Mouse (Mus musculus): ENCODE results near the gene Cisd2. TPM values are rescaled to one million over a fixed set of nuclear protein-coding genes. Genes with fewer than 3 reads are reported as not detected.

The Cisd2 gene
- polyA plus RNA-seq, 1 experiment from 2014 or later, result 61.9 TPM

DNA sequence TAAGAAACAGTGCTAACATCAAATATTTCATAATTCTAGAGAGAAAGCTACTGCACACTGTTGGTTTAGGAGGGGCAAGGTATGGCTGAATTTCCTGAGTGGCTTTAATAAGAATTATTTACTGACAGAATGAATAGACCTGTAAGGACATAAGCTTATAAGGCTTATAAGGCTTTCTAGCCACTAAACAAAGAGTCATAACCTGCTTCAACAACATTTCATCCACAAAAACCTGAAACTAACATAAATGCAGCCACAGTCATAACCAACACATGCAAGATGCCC lies 2.5 kb downstream of the Cisd2 start:
- Histone ChIP-seq H3K4me1 (ENCODE audit: control insufficient read depth, insufficient read depth, low read length) (peaks cover 8% of the 10 kb centered on the region), H3K4me3 (ENCODE audit: low read depth, low read length) (no peak overlapping the region), H3K9me3 (ENCODE audit: control insufficient read depth, low read depth, low read length) (no peaks in the 10 kb centered on the region), H3K27me3 (ENCODE audit: control insufficient read depth, insufficient read depth, low read length) (no peaks in the 10 kb centered on the region), H3K27ac (ENCODE audit: low read length) (no peak overlapping the region), H3K9ac (replicated peaks; ENCODE audit: low read depth, low read length) (no peak overlapping the region), H3K36me3 (ENCODE audit: control insufficient read depth, insufficient read depth, low read length) (no peaks in the 10 kb centered on the region; the same call in 1 of the 2 replicates), H3K4me2 (replicated peaks; ENCODE audit: low read depth, low read length) (no peak overlapping the region)
- ATAC-seq (ENCODE audit: insufficient number of reproducible peaks, insufficient read depth, low FRiP score, low read depth), result no peak

DNA sequence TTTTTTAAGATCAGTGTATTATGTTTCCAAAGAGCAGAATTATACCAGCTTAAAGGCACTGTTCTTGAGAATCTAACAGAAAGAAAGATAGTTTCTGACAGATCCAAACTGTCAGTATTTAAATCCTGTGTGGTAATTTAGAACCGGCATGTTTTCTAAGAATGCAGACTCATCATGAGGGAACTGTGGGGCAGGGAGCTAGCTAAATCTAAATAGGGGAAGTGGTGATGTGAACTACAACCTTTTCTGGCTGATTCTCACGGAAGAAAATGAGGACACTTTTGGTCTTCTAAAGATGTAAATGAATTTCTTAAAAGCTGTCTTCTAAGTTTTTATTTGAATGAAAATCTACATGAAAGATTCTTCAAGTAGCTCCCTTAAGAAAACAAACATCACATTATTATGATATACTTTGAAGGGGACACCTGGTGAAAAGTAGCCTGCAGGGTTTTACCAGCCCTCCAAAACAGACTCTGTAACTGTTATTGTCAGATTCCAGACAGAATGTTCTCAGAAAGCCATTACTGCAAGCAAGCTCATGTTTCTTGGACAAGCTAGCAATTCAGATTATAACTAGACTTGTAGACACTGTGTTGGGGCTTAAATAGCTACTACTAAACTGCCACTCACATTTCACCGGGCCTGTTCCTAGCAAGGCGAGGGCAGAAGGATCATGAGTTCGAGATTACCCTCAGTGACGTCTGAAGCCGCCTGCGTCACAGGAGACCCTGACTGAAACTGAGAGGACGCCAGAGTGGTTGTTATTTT lies 3.0 kb downstream of the Cisd2 start:
- H3K4me3 ChIP-seq (ENCODE audit: low read depth, low read length), result no peak overlapping the region
- no peak overlapping the region for H3K9ac ChIP-seq (replicated peaks; ENCODE audit: low read depth, low read length)
- no peaks in the 10 kb centered on the region for H3K27me3 ChIP-seq (ENCODE audit: control insufficient read depth, insufficient read depth, low read length)
- no peak for ATAC-seq (ENCODE audit: insufficient number of reproducible peaks, insufficient read depth, low FRiP score, low read depth)
- no peaks in the 10 kb centered on the region for H3K9me3 ChIP-seq (ENCODE audit: control insufficient read depth, low read depth, low read length)
- peaks cover 8% of the 10 kb centered on the region for H3K4me1 ChIP-seq (ENCODE audit: control insufficient read depth, insufficient read depth, low read length)
- no peak overlapping the region for H3K27ac ChIP-seq (ENCODE audit: low read length)
- H3K36me3 ChIP-seq (ENCODE audit: control insufficient read depth, insufficient read depth, low read length), result no peaks in the 10 kb centered on the region; the same call in 1 of the 2 replicates
- 86% methylated on average over 9 of the region's 9 CpGs for WGBS
- no peak overlapping the region for H3K4me2 ChIP-seq (replicated peaks; ENCODE audit: low read depth, low read length)

DNA sequence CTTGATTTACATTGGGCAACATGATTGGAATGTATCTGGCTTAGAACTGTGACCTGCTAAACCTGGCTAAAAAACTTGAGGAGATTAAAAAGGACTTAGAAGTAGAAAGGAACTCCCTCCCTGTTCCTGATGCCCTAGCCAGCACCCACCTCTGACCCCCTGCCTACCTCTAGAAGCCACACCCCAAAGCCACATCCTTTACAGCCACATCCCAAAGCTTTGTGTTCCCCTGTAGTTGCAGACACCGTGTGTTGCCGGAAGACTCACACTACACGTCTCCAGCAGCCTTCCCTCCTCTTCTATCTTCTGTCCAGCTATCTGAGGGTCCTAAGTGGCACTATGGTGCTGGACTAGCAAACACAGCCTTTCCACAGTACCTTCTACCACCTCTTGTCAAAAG lies 5.9 kb downstream of the Cisd2 start:
- no peak overlapping the region for H3K27ac ChIP-seq (ENCODE audit: low read length)
- peaks cover 10% of the 10 kb centered on the region for H3K4me1 ChIP-seq (ENCODE audit: control insufficient read depth, insufficient read depth, low read length)
- no peak overlapping the region for H3K9ac ChIP-seq (replicated peaks; ENCODE audit: low read depth, low read length)
- WGBS, result 74% methylated on average over 3 of the region's 3 CpGs
- no peaks in the 10 kb centered on the region for H3K27me3 ChIP-seq (ENCODE audit: control insufficient read depth, insufficient read depth, low read length)
- no peak overlapping the region for H3K4me3 ChIP-seq (ENCODE audit: low read depth, low read length)
- ATAC-seq (ENCODE audit: insufficient number of reproducible peaks, insufficient read depth, low FRiP score, low read depth), result no peak
- H3K4me2 ChIP-seq (replicated peaks; ENCODE audit: low read depth, low read length), result no peak overlapping the region
- H3K9me3 ChIP-seq (ENCODE audit: control insufficient read depth, low read depth, low read length), result no peaks in the 10 kb centered on the region
- H3K36me3 ChIP-seq (ENCODE audit: control insufficient read depth, insufficient read depth, low read length), result no peaks in the 10 kb centered on the region; the same call in 1 of the 2 replicates

DNA sequence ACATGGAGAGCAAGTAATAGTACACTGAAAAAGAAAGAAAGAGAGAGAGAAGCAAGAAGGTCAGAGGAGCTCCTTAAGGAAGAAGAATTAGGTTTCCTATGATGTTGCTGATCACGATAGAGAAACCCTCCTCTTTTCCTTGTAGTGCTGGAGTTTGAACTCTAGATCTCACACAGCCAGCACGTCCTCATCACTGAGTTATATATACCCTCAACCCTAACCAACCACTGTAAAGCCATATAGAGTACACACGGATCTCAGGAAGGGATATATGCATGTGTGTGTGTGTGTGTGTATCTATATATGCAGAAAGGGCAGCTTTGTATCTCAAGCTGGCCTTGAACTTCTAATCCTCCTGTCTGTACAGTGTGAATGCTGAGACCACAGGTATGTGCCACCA lies 6.5 kb downstream of the Cisd2 start:
- WGBS, result 95% methylated on average over 3 of the region's 3 CpGs

DNA sequence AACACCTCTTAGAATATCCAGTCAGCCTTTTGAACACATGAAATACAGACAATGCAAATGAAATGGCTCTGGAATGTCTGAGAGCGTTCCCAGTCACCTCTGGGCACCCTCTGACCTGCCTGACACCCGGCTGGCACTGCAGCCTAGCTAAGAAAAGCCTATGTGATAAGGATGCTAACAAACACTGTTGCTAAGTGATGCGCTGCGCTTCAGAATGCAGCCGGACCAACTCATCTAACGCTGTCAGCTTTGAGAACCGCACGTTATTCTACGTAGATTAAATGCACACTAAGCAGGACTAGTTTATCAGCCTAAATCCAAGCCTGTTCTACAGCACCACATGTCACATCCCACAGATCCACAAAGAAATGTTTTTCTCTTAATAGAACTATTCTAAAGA lies 11.9 kb downstream of the Cisd2 start:
- ATAC-seq (ENCODE audit: insufficient number of reproducible peaks, insufficient read depth, low FRiP score, low read depth), result no peak
- 48% methylated on average over 9 of the region's 9 CpGs for WGBS

More for the DNA sequence above, 6.5 kb downstream of the Cisd2 start:
- no peak for ATAC-seq (ENCODE audit: insufficient number of reproducible peaks, insufficient read depth, low FRiP score, low read depth)
- no peak overlapping the region for H3K27ac ChIP-seq (ENCODE audit: low read length)
- no peak overlapping the region for H3K4me3 ChIP-seq (ENCODE audit: low read depth, low read length)
- no peak overlapping the region for H3K4me2 ChIP-seq (replicated peaks; ENCODE audit: low read depth, low read length)
- H3K27me3 ChIP-seq (ENCODE audit: control insufficient read depth, insufficient read depth, low read length), result no peaks in the 10 kb centered on the region
- H3K36me3 ChIP-seq (ENCODE audit: control insufficient read depth, insufficient read depth, low read length), result no peaks in the 10 kb centered on the region; the same call in 1 of the 2 replicates
- no peak overlapping the region for H3K9ac ChIP-seq (replicated peaks; ENCODE audit: low read depth, low read length)
- no peaks in the 10 kb centered on the region for H3K9me3 ChIP-seq (ENCODE audit: control insufficient read depth, low read depth, low read length)
- H3K4me1 ChIP-seq (ENCODE audit: control insufficient read depth, insufficient read depth, low read length), result peaks cover 10% of the 10 kb centered on the region

DNA sequence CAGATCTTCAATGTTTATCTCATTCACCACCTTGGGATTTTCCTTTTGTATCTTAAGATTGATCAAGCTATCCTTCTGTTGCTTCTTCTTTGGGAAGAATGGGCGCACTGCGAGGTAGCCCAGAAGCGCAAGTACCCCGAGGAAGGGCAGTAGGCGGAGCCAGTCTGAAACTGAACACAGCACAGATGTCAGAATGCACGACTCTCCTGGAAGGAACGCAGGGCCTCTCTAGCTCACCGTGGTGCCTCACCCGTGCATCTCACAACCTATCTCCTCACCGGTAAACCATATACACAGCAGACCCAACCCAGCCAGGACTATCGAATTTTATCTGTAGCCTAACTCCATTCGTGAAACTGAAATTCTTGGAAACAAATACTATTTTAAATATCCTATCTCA lies 12.7 kb downstream of the Cisd2 start:
- Histone ChIP-seq H3K9me3 (ENCODE audit: control insufficient read depth, low read depth, low read length) (no peaks in the 10 kb centered on the region), H3K36me3 (ENCODE audit: control insufficient read depth, insufficient read depth, low read length) (peaks cover 13% of the 10 kb centered on the region), H3K4me1 (ENCODE audit: control insufficient read depth, insufficient read depth, low read length) (peaks cover 7% of the 10 kb centered on the region; the same call in 1 of the 2 replicates), H3K4me3 (ENCODE audit: low read depth, low read length) (no peak overlapping the region), H3K27ac (ENCODE audit: low read length) (no peak overlapping the region), H3K9ac (replicated peaks; ENCODE audit: low read depth, low read length) (no peak overlapping the region), H3K4me2 (replicated peaks; ENCODE audit: low read depth, low read length) (no peak overlapping the region), H3K27me3 (ENCODE audit: control insufficient read depth, insufficient read depth, low read length) (no peaks in the 10 kb centered on the region)
- no peak for ATAC-seq (ENCODE audit: insufficient number of reproducible peaks, insufficient read depth, low FRiP score, low read depth)
- WGBS, result 83% methylated on average over 12 of the region's 12 CpGs

More for the DNA sequence above, 11.9 kb downstream of the Cisd2 start:
- peaks cover 9% of the 10 kb centered on the region for H3K36me3 ChIP-seq (ENCODE audit: control insufficient read depth, insufficient read depth, low read length)
- H3K27ac ChIP-seq (ENCODE audit: low read length), result no peak overlapping the region
- no peak overlapping the region for H3K9ac ChIP-seq (replicated peaks; ENCODE audit: low read depth, low read length)
- no peaks in the 10 kb centered on the region for H3K27me3 ChIP-seq (ENCODE audit: control insufficient read depth, insufficient read depth, low read length)
- no peak overlapping the region for H3K4me2 ChIP-seq (replicated peaks; ENCODE audit: low read depth, low read length)
- no peak overlapping the region for H3K4me3 ChIP-seq (ENCODE audit: low read depth, low read length)
- no peaks in the 10 kb centered on the region for H3K9me3 ChIP-seq (ENCODE audit: control insufficient read depth, low read depth, low read length)
- H3K4me1 ChIP-seq (ENCODE audit: control insufficient read depth, insufficient read depth, low read length), result peaks cover 7% of the 10 kb centered on the region; the same call in 1 of the 2 replicates

DNA sequence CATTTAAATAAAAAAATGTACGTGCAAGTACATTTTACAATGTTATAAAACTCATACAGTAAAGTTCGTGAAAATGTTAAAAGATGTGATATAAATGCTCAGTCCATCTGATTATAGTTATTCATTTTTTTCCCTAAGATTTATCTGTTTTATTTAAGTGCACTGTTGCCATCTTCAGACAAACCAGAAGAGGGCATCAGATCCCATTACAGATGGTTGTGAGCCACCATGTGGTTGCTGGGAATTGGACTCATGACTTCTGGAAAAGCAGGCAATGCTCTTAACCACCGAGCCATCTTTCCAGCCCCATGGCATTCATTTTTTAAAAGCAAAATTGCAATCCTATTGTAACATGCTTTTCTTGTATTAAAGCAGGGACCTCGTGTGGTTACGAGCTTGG lies 14.5 kb downstream of the Cisd2 start:
- H3K36me3 ChIP-seq (ENCODE audit: control insufficient read depth, insufficient read depth, low read length), result peaks cover 16% of the 10 kb centered on the region
- no peak overlapping the region for H3K4me3 ChIP-seq (ENCODE audit: low read depth, low read length)
- no peak overlapping the region for H3K4me2 ChIP-seq (replicated peaks; ENCODE audit: low read depth, low read length)
- H3K4me1 ChIP-seq (ENCODE audit: control insufficient read depth, insufficient read depth, low read length), result peaks cover 7% of the 10 kb centered on the region; the same call in 1 of the 2 replicates
- H3K9me3 ChIP-seq (ENCODE audit: control insufficient read depth, low read depth, low read length), result no peaks in the 10 kb centered on the region
- H3K27ac ChIP-seq (ENCODE audit: low read length), result no peak overlapping the region
- H3K27me3 ChIP-seq (ENCODE audit: control insufficient read depth, insufficient read depth, low read length), result no peaks in the 10 kb centered on the region
- no peak overlapping the region for H3K9ac ChIP-seq (replicated peaks; ENCODE audit: low read depth, low read length)
- 96% methylated on average over 5 of the region's 5 CpGs for WGBS
- ATAC-seq (ENCODE audit: insufficient number of reproducible peaks, insufficient read depth, low FRiP score, low read depth), result no peak

DNA sequence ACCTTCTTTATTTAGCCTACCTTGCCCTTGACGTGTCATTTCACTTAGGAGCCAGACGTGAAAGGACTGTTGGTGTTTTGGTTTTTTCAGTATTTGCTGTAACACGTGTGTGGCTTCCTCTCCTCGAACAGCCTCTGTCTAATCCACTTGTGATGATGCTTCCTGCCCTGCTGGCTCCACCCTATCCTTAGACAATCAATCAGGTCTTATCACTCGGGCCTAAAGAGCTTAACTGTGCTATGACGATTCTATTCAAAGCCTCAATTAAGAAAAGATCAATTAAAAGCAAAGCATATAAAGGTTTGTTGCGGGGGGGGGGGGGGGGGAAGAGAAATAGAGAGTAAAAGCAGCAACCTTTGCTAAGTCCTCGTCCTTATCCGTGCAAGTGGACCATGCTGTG lies 16.4 kb downstream of the Cisd2 start:
- no peak for ATAC-seq (ENCODE audit: insufficient number of reproducible peaks, insufficient read depth, low FRiP score, low read depth)
- Histone ChIP-seq H3K36me3 (ENCODE audit: control insufficient read depth, insufficient read depth, low read length) (peaks cover 16% of the 10 kb centered on the region), H3K9ac (replicated peaks; ENCODE audit: low read depth, low read length) (no peak overlapping the region)

DNA sequence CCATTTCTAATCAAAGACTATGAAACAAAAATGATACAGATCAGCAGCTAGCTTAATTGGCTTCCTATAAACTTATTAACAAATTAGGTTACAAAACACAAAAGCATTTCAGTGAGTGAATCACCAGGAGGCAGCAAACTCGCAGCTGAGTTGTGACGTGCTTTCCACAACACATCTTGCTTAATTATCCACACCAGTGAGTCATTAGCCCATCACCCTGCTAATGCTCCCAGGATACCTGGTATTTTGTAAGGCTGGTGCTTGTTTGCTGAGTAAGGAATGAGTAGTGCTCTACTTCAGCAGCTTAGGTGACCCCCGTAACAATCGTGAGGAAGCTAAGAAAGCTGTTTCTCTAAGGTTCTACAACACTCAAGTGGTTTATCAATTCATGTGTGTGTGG lies 19.1 kb downstream of the Cisd2 start:
- WGBS, result 80% methylated on average over 4 of the region's 4 CpGs

More for the DNA sequence above, 16.4 kb downstream of the Cisd2 start:
- no peaks in the 10 kb centered on the region for H3K4me1 ChIP-seq (ENCODE audit: control insufficient read depth, insufficient read depth, low read length)
- H3K27me3 ChIP-seq (ENCODE audit: control insufficient read depth, insufficient read depth, low read length), result no peaks in the 10 kb centered on the region
- H3K9me3 ChIP-seq (ENCODE audit: control insufficient read depth, low read depth, low read length), result no peaks in the 10 kb centered on the region
- H3K4me2 ChIP-seq (replicated peaks; ENCODE audit: low read depth, low read length), result no peak overlapping the region
- H3K4me3 ChIP-seq (ENCODE audit: low read depth, low read length), result no peak overlapping the region
- 61% methylated on average over 9 of the region's 9 CpGs for WGBS
- H3K27ac ChIP-seq (ENCODE audit: low read length), result no peak overlapping the region

More for the DNA sequence above, 19.1 kb downstream of the Cisd2 start:
- Histone ChIP-seq H3K4me3 (ENCODE audit: low read depth, low read length) (no peak overlapping the region), H3K9ac (replicated peaks; ENCODE audit: low read depth, low read length) (no peak overlapping the region), H3K4me1 (ENCODE audit: control insufficient read depth, insufficient read depth, low read length) (no peaks in the 10 kb centered on the region), H3K9me3 (ENCODE audit: control insufficient read depth, low read depth, low read length) (no peaks in the 10 kb centered on the region), H3K36me3 (ENCODE audit: control insufficient read depth, insufficient read depth, low read length) (peaks cover 13% of the 10 kb centered on the region), H3K27me3 (ENCODE audit: control insufficient read depth, insufficient read depth, low read length) (no peaks in the 10 kb centered on the region), H3K27ac (ENCODE audit: low read length) (no peak overlapping the region), H3K4me2 (replicated peaks; ENCODE audit: low read depth, low read length) (no peak overlapping the region)
- no peak for ATAC-seq (ENCODE audit: insufficient number of reproducible peaks, insufficient read depth, low FRiP score, low read depth)

All from stomach, embryonic 14.5 days (tissue).